Mouse (Mus musculus) lung, embryonic 16.5 days (tissue): ENCODE data around the gene Gm17657. TPM values are rescaled to one million over a fixed set of nuclear protein-coding genes. Genes with fewer than 3 reads are reported as not detected.

Experiments used
- ATAC-seq: fragments of 200-750 bp; cut with Nextera tagmentation; 2 replicates; pipeline ENCODE4 v1.8.0; 2017; ENCODE audit warnings: low read depth, mild to moderate bottlenecking, moderate library complexity
- H3K27ac ChIP-seq: fragments of 300-500 bp; sonication (generic); 2 replicates; pipeline ENCODE4 v1.5.1; 2014; ENCODE audit warnings: mild to moderate bottlenecking, control low read depth, low read length
- H3K27me3 ChIP-seq: fragments of 300-500 bp; sonication (generic); 2 replicates; pipeline ENCODE4 v1.6.1; 2014; ENCODE audit warnings: low read depth, low read length, mixed read lengths; ENCODE audit not compliant: control insufficient read depth, insufficient read depth
- H3K36me3 ChIP-seq: fragments of 300-500 bp; sonication (generic); 2 replicates; pipeline ENCODE4 v1.6.1; 2014; ENCODE audit warnings: low read length; ENCODE audit not compliant: control insufficient read depth, insufficient read depth
- H3K4me1 ChIP-seq: fragments of 300-500 bp; sonication (generic); replicated peaks from 2 replicates; pipeline ENCODE4 v1.6.1; 2014; ENCODE audit warnings: low read length, mixed read lengths; ENCODE audit not compliant: control insufficient read depth, insufficient read depth
- H3K4me2 ChIP-seq: fragments of 300-500 bp; sonication (generic); 2 replicates; pipeline ENCODE4 v1.6.1; 2014; ENCODE audit warnings: low read depth, low read length, control low read depth
- H3K4me3 ChIP-seq: fragments of 300-500 bp; sonication (generic); 2 replicates; pipeline ENCODE4 v1.5.1; 2014; ENCODE audit warnings: mild to moderate bottlenecking, low read length, control low read depth
- H3K9ac ChIP-seq: fragments of 300-500 bp; sonication (generic); 2 replicates; pipeline ENCODE4 v1.6.1; 2014; ENCODE audit warnings: low read length, control low read depth
- H3K9me3 ChIP-seq: fragments of 300-500 bp; sonication (generic); 2 replicates; pipeline ENCODE4 v1.6.1; 2016; ENCODE audit warnings: low read length; ENCODE audit not compliant: control insufficient read depth
- WGBS: fragments of 180-500 bp; shearing (Covaris S2); extraction: QIAGEN DNeasy Blood & Tissue Kit; methylation state at CpG from one replicate; pipeline ENCODE4 v1.1.7; 2014; 5-methylcytosine and 5-hydroxymethylcytosine counted together
- microRNA-seq: library from miRNA; unstranded; fragments of <30 nt; microRNA quantifications from one replicate; pipeline ENCODE4, GENCODE M21; 2016
- polyA plus RNA-seq: library from polyadenylated mRNA; unstranded; fragments of >200 nt; fragmentation: Nextera tagmentation; extraction: Ambion mirVana; gene quantifications from 2 replicates; pipeline ENCODE4 v1.2.1, GENCODE M21; 2015

Gm17657 gene
- polyA plus RNA-seq, 1 experiment from 2014 or later = not detected

DNA sequence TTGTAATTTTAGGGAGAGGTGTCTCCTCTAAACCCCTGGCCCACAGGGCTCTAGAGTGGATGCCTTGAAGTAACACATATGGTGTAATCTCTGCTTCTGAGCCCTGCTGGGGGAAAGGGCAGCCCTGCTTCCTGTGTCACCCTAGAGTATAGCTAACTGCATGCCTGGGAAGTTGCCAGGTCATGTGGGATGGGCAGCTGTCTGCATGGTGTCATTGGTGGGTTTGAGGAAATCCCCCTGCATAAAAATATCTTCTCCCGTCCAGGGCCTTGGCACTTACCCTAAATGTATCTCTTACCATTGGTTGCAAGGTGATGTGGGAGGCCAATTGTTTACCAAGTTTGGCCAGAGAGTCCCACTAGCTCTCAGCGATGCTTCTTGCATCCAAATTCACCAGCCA lies 75.4 kb downstream of the Gm17657 start:
- WGBS = 63% methylated on average over 2 of the region's 2 CpGs
- 0 out of 2 replicates have a peak, but pooled peaks cover 2% of the 10 kb centered on the region for H3K9me3 ChIP-seq
- ATAC-seq = peak; percentile 46

DNA sequence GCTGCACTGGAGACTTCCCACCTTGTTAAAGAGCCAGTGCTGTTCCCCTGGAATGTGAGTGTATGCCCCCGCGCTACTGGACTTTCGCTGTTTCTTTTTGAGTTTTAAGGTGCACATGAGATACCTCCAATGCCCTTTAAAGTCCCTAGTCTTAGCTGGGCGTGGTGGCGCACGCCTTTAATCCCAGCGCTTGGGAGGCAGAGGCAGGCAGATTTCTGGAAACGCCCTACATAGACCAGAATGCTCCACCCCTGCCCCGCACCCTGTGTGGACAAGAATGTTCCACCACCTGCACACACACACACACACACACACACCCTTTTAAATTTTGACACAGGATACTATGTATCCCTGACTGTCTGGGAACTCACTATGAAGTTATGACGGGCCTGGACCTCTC lies 76.0 kb downstream of the Gm17657 start:
- Histone ChIP-seq H3K4me3 (no peak overlapping the region), H3K4me1 (peaks cover 11% of the 10 kb centered on the region; the same call in 1 of the 2 replicates), H3K9ac (no peak overlapping the region), H3K36me3 (no peaks in the 10 kb centered on the region), H3K27ac (no peak overlapping the region), H3K27me3 (no peaks in the 10 kb centered on the region), H3K4me2 (no peak overlapping the region), H3K9me3 (0 out of 2 replicates have a peak, but pooled peaks cover 2% of the 10 kb centered on the region)
- 94% methylated on average over 10 of the region's 10 CpGs for WGBS
- ATAC-seq = no peak

More for the DNA sequence above, 75.4 kb downstream of the Gm17657 start:
- Histone ChIP-seq H3K4me3 (no peak overlapping the region), H3K27me3 (no peaks in the 10 kb centered on the region), H3K4me1 (peaks cover 11% of the 10 kb centered on the region; the same call in 1 of the 2 replicates), H3K27ac (no peak overlapping the region), H3K9ac (no peak overlapping the region), H3K36me3 (no peaks in the 10 kb centered on the region), H3K4me2 (no peak overlapping the region)

Small RNA genes lying within 50 kb of the gene (microRNA-seq; reads per million reads assigned to microRNA genes)
- gene Mir7667 = not detected

Other genes starting within 250 kb of the Gm17657 start
- gene Pi16, start 232.0 kb downstream of the Gm17657 start, polyA plus RNA-seq = 2.3 and 3.5 TPM in 2 replicates
- 208 and 265 TPM in 2 replicates for gene Mtch1, start 201.7 kb downstream of the Gm17657 start, polyA plus RNA-seq
- 21.7 and 24.0 TPM in 2 replicates for gene Fgd2, start 188.7 kb downstream of the Gm17657 start, polyA plus RNA-seq
- 15.6 and 16.6 TPM in 2 replicates for gene Pim1, start 58.9 kb downstream of the Gm17657 start, polyA plus RNA-seq
- gene Tbc1d22b, start 147 bp upstream of the Gm17657 start, polyA plus RNA-seq = 12.6 and 14.9 TPM in 2 replicates
- 0.85 and 1.1 TPM in 2 replicates for gene Tmem217, start 2.7 kb upstream of the Gm17657 start, polyA plus RNA-seq
- gene Rnf8, start 65.2 kb upstream of the Gm17657 start, polyA plus RNA-seq = 61.6 and 67.9 TPM in 2 replicates
- 2.4 and 3.3 TPM in 2 replicates for gene Gm28043, start 65.2 kb upstream of the Gm17657 start, polyA plus RNA-seq
- gene Cmtr1, start 111.0 kb upstream of the Gm17657 start, polyA plus RNA-seq = 128 and 138 TPM in 2 replicates
- 13.5 and 13.6 TPM in 2 replicates for gene Ccdc167, start 167.4 kb upstream of the Gm17657 start, polyA plus RNA-seq